Mouse (Mus musculus): ENCODE data around the gene Rtn4rl1. TPM values are rescaled to one million over a fixed set of nuclear protein-coding genes. Genes with fewer than 3 reads are reported as not detected.

The Rtn4rl1 gene
- polyA plus RNA-seq, 1 experiment: 11.8 TPM

- no peak overlapping the region for H3K4me3 ChIP-seq (ENCODE audit: low read depth, low read length)
- peaks cover 5% of the 10 kb centered on the region; the same call in 1 of the 2 replicates for H3K36me3 ChIP-seq (ENCODE audit: control insufficient read depth, insufficient read depth, low read length)
- no peaks in the 10 kb centered on the region for H3K27me3 ChIP-seq (ENCODE audit: control insufficient read depth, insufficient read depth, low read length)
- no peak for TF ChIP-seq POLR2A (IDR thresholded peaks at IDR 0.05; ENCODE audit: low read depth, low read length)
- no peak for TF ChIP-seq CTCF (IDR thresholded peaks at IDR 0.05; ENCODE audit: extremely low read depth, insufficient read length, insufficient replicate concordance, low read depth, low read length)
- WGBS: 83% methylated on average over 4 of the region's 4 CpGs
- H3K27ac ChIP-seq (ENCODE audit: insufficient read depth, low read depth, low read length): no peak overlapping the region
- H3K4me1 ChIP-seq (ENCODE audit: control insufficient read depth, insufficient read depth, insufficient read length, low read length): no peaks in the 10 kb centered on the region
These were observed 68.1 kb downstream of the Rtn4rl1 start for GRCm38 (mm10) chr11:75261730-75262129.

GRCm38 (mm10) chr11:75262181-75262580, 68.6 kb downstream of the Rtn4rl1 start:
- Histone ChIP-seq H3K4me1 (ENCODE audit: control insufficient read depth, insufficient read depth, insufficient read length, low read length) (no peaks in the 10 kb centered on the region), H3K4me3 (ENCODE audit: low read depth, low read length) (no peak overlapping the region), H3K27ac (ENCODE audit: insufficient read depth, low read depth, low read length) (no peak overlapping the region), H3K27me3 (ENCODE audit: control insufficient read depth, insufficient read depth, low read length) (no peaks in the 10 kb centered on the region), H3K36me3 (ENCODE audit: control insufficient read depth, insufficient read depth, low read length) (peaks cover 5% of the 10 kb centered on the region; the same call in 1 of the 2 replicates)
- TF ChIP-seq POLR2A (IDR thresholded peaks at IDR 0.05; ENCODE audit: low read depth, low read length) (no peak), CTCF (IDR thresholded peaks at IDR 0.05; ENCODE audit: extremely low read depth, insufficient read length, insufficient replicate concordance, low read depth, low read length) (no peak)
- WGBS: 69% methylated on average over 3 of the region's 3 CpGs

GRCm38 (mm10) chr11:75262791-75263190, 69.2 kb downstream of the Rtn4rl1 start:
- Histone ChIP-seq H3K27ac (ENCODE audit: insufficient read depth, low read depth, low read length) (no peak overlapping the region), H3K27me3 (ENCODE audit: control insufficient read depth, insufficient read depth, low read length) (no peaks in the 10 kb centered on the region), H3K4me3 (ENCODE audit: low read depth, low read length) (no peak overlapping the region), H3K4me1 (ENCODE audit: control insufficient read depth, insufficient read depth, insufficient read length, low read length) (no peaks in the 10 kb centered on the region), H3K36me3 (ENCODE audit: control insufficient read depth, insufficient read depth, low read length) (peaks cover 5% of the 10 kb centered on the region; the same call in 1 of the 2 replicates)
- 49% methylated on average over 5 of the region's 5 CpGs for WGBS
- no peak for TF ChIP-seq CTCF (IDR thresholded peaks at IDR 0.05; ENCODE audit: extremely low read depth, insufficient read length, insufficient replicate concordance, low read depth, low read length)
- TF ChIP-seq POLR2A (IDR thresholded peaks at IDR 0.05; ENCODE audit: low read depth, low read length): no peak

- TF ChIP-seq CTCF (IDR thresholded peaks at IDR 0.05; ENCODE audit: extremely low read depth, insufficient read length, insufficient replicate concordance, low read depth, low read length): no peak
- TF ChIP-seq POLR2A (IDR thresholded peaks at IDR 0.05; ENCODE audit: low read depth, low read length): no peak
- no peaks in the 10 kb centered on the region for H3K4me1 ChIP-seq (ENCODE audit: control insufficient read depth, insufficient read depth, insufficient read length, low read length)
- WGBS: 83% methylated on average over 15 of the region's 15 CpGs
- no peaks in the 10 kb centered on the region for H3K27me3 ChIP-seq (ENCODE audit: control insufficient read depth, insufficient read depth, low read length)
- peaks cover 5% of the 10 kb centered on the region; the same call in 1 of the 2 replicates for H3K36me3 ChIP-seq (ENCODE audit: control insufficient read depth, insufficient read depth, low read length)
- H3K27ac ChIP-seq (ENCODE audit: insufficient read depth, low read depth, low read length): no peak overlapping the region
- no peak overlapping the region for H3K4me3 ChIP-seq (ENCODE audit: low read depth, low read length)
These were observed 69.8 kb downstream of the Rtn4rl1 start for GRCm38 (mm10) chr11:75263274-75263963.

- Histone ChIP-seq H3K27me3 (ENCODE audit: control insufficient read depth, insufficient read depth, low read length) (no peaks in the 10 kb centered on the region), H3K27ac (ENCODE audit: insufficient read depth, low read depth, low read length) (no peak overlapping the region), H3K36me3 (ENCODE audit: control insufficient read depth, insufficient read depth, low read length) (peaks cover 5% of the 10 kb centered on the region; the same call in 1 of the 2 replicates), H3K4me1 (ENCODE audit: control insufficient read depth, insufficient read depth, insufficient read length, low read length) (no peaks in the 10 kb centered on the region), H3K4me3 (ENCODE audit: low read depth, low read length) (no peak overlapping the region)
- WGBS: 72% methylated on average over 6 of the region's 6 CpGs
- no peak for TF ChIP-seq CTCF (IDR thresholded peaks at IDR 0.05; ENCODE audit: extremely low read depth, insufficient read length, insufficient replicate concordance, low read depth, low read length)
- TF ChIP-seq POLR2A (IDR thresholded peaks at IDR 0.05; ENCODE audit: low read depth, low read length): no peak
These were observed 70.4 kb downstream of the Rtn4rl1 start for GRCm38 (mm10) chr11:75263964-75264312.

GRCm38 (mm10) chr11:75264550-75264949, 71.0 kb downstream of the Rtn4rl1 start:
- Histone ChIP-seq H3K4me1 (ENCODE audit: control insufficient read depth, insufficient read depth, insufficient read length, low read length) (no peaks in the 10 kb centered on the region), H3K27ac (ENCODE audit: insufficient read depth, low read depth, low read length) (no peak overlapping the region), H3K27me3 (ENCODE audit: control insufficient read depth, insufficient read depth, low read length) (no peaks in the 10 kb centered on the region), H3K36me3 (ENCODE audit: control insufficient read depth, insufficient read depth, low read length) (peaks cover 5% of the 10 kb centered on the region; the same call in 1 of the 2 replicates), H3K4me3 (ENCODE audit: low read depth, low read length) (no peak overlapping the region)
- TF ChIP-seq POLR2A (IDR thresholded peaks at IDR 0.05; ENCODE audit: low read depth, low read length): no peak
- no peak for TF ChIP-seq CTCF (IDR thresholded peaks at IDR 0.05; ENCODE audit: extremely low read depth, insufficient read length, insufficient replicate concordance, low read depth, low read length)
- WGBS: 89% methylated on average over 6 of the region's 6 CpGs

GRCm38 (mm10) chr11:75265545-75265944, 72.0 kb downstream of the Rtn4rl1 start:
- 89% methylated on average over 15 of the region's 15 CpGs for WGBS
- Histone ChIP-seq H3K36me3 (ENCODE audit: control insufficient read depth, insufficient read depth, low read length) (peaks cover 5% of the 10 kb centered on the region; the same call in 1 of the 2 replicates), H3K27me3 (ENCODE audit: control insufficient read depth, insufficient read depth, low read length) (no peaks in the 10 kb centered on the region), H3K4me3 (ENCODE audit: low read depth, low read length) (no peak overlapping the region), H3K27ac (ENCODE audit: insufficient read depth, low read depth, low read length) (no peak overlapping the region), H3K4me1 (ENCODE audit: control insufficient read depth, insufficient read depth, insufficient read length, low read length) (no peaks in the 10 kb centered on the region)
- TF ChIP-seq CTCF (IDR thresholded peaks at IDR 0.05; ENCODE audit: extremely low read depth, insufficient read length, insufficient replicate concordance, low read depth, low read length) (no peak), POLR2A (IDR thresholded peaks at IDR 0.05; ENCODE audit: low read depth, low read length) (no peak)

Measured in small intestine, adult 2 months (tissue).